Comparison of ENCODE assay signal across 7 mouse cellular contexts in the genomic region with DNA sequence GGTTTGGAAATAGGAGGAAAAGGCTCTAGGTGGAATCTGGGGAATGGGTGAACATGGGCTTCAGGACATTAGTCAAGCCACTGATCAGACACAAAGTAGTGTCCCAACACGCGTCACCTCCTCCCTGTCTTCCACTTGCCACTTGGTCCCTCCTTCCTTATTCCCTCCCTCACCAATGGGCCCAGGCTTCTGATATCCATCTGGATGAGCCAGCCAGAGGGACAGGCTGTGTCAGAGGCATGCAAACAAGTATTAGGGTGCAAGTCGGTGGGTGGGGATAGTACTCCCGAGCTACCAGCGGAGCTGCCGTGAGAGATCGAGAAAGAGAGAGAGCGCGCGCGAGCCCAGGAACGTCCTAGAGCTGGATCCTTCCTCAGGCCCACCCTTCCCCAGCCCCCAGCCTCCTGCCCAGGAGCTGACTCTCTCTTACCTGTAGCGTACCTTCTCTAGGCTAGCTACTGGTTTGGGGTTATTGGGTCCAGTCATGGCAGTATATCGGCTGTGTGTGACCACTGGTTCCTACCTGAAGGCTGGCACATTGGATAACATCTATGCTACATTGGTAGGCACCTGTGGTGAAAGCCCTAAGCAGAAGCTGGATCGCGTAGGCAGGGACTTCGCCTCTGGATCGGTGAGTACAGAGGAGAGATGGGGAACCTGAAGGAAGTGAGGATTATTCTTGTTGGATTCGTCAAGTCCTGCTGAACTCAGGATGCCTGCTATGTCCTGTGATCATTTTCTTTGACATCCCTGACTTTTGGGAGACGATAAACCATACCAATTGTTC. TPM values are rescaled to one million over a fixed set of nuclear protein-coding genes. Genes with fewer than 3 reads are reported as not detected.
DNase-seq lines count a peak whose midpoint lies in the region; ATAC-seq lines count a peak whose summit lies in the region.

No protein-coding gene starts in this region.

- DNase-seq in lung, postnatal 36 days, result no peak
- DNase-seq in cerebellum, adult 11-12 months, result peak; percentile 77
- peak; percentile 46 for DNase-seq in liver, embryonic 11.5 days (ENCODE audit: low spot score)
- DNase-seq in layer of hippocampus, postnatal 25 days (ENCODE audit: extremely low spot score in 1 of 2, low spot score in 1 of 2), result no peak

- H3K9ac ChIP-seq in lung, embryonic 15.5 days, result peak overlapping the region; percentile 50
- peak overlapping the region; percentile 63 for H3K9ac ChIP-seq in forebrain, embryonic 12.5 days
- peak overlapping the region; percentile 38; the same call in 1 of the 2 replicates for H3K9ac ChIP-seq in liver, embryonic 11.5 days (ENCODE audit: low read depth, low read length)
- H3K9ac ChIP-seq in stomach, embryonic 14.5 days (replicated peaks; ENCODE audit: low read depth, low read length), result peak overlapping the region; percentile 19; the same call in 1 of the 2 replicates

- H3K27me3 ChIP-seq in lung, embryonic 15.5 days, result peaks cover 4% of the 10 kb centered on the region; the same call in 1 of the 2 replicates
- H3K27me3 ChIP-seq in forebrain, embryonic 12.5 days, result peaks cover 25% of the 10 kb centered on the region
- peaks cover 3% of the 10 kb centered on the region for H3K27me3 ChIP-seq in liver, embryonic 11.5 days (replicated peaks; ENCODE audit: control insufficient read depth, insufficient read depth, low read length)
- H3K27me3 ChIP-seq in stomach, embryonic 14.5 days (ENCODE audit: control insufficient read depth, insufficient read depth, low read length), result no peaks in the 10 kb centered on the region

- 9% methylated on average over 20 of the region's 20 CpGs for WGBS in lung, embryonic 15.5 days
- WGBS in forebrain, embryonic 12.5 days, result 10% methylated on average over 19 of the region's 20 CpGs
- 12% methylated on average over 20 of the region's 20 CpGs for WGBS in liver, embryonic 11.5 days
- WGBS in stomach, embryonic 14.5 days, result 12% methylated on average over 20 of the region's 20 CpGs

- H3K4me2 ChIP-seq in lung, embryonic 15.5 days, result peak overlapping the region; percentile 95
- H3K4me2 ChIP-seq in forebrain, embryonic 12.5 days, result peak overlapping the region; percentile 67
- peak overlapping the region; percentile 86 for H3K4me2 ChIP-seq in liver, embryonic 11.5 days
- H3K4me2 ChIP-seq in stomach, embryonic 14.5 days (replicated peaks; ENCODE audit: low read depth, low read length), result peak overlapping the region; percentile 79

- no peaks in the 10 kb centered on the region for H3K36me3 ChIP-seq in lung, embryonic 15.5 days
- H3K36me3 ChIP-seq in forebrain, embryonic 12.5 days (replicated peaks), result no peaks in the 10 kb centered on the region
- H3K36me3 ChIP-seq in liver, embryonic 11.5 days (ENCODE audit: control insufficient read depth, insufficient read depth, low read length), result no peaks in the 10 kb centered on the region
- no peaks in the 10 kb centered on the region for H3K36me3 ChIP-seq in stomach, embryonic 14.5 days (ENCODE audit: control insufficient read depth, insufficient read depth, low read length)

- peak overlapping the region; percentile 52; the same call in 1 of the 2 replicates for H3K27ac ChIP-seq in lung, embryonic 15.5 days
- H3K27ac ChIP-seq in forebrain, embryonic 12.5 days, result no peak overlapping the region
- H3K27ac ChIP-seq in liver, embryonic 11.5 days (ENCODE audit: low read depth, low read length), result no peak overlapping the region
- no peak overlapping the region for H3K27ac ChIP-seq in stomach, embryonic 14.5 days (ENCODE audit: low read length)

- peaks cover 20% of the 10 kb centered on the region for H3K4me1 ChIP-seq in lung, embryonic 15.5 days
- H3K4me1 ChIP-seq in forebrain, embryonic 12.5 days, result peaks cover 26% of the 10 kb centered on the region
- H3K4me1 ChIP-seq in liver, embryonic 11.5 days (replicated peaks; ENCODE audit: control insufficient read depth, insufficient read depth, low read length), result peaks cover 14% of the 10 kb centered on the region
- no peaks in the 10 kb centered on the region; the same call in 1 of the 2 replicates for H3K4me1 ChIP-seq in stomach, embryonic 14.5 days (ENCODE audit: control insufficient read depth, insufficient read depth, low read length)

- H3K9me3 ChIP-seq in lung, embryonic 15.5 days, result no peaks in the 10 kb centered on the region
- H3K9me3 ChIP-seq in forebrain, embryonic 12.5 days, result no peaks in the 10 kb centered on the region
- H3K9me3 ChIP-seq in liver, embryonic 11.5 days (ENCODE audit: control insufficient read depth, low read length), result no peaks in the 10 kb centered on the region
- no peaks in the 10 kb centered on the region for H3K9me3 ChIP-seq in stomach, embryonic 14.5 days (ENCODE audit: control insufficient read depth, low read depth, low read length)

- H3K4me3 ChIP-seq in lung, embryonic 15.5 days, result peak overlapping the region; percentile 67
- peak overlapping the region; percentile 59 for H3K4me3 ChIP-seq in forebrain, embryonic 12.5 days (replicated peaks)
- H3K4me3 ChIP-seq in liver, embryonic 11.5 days (ENCODE audit: low read depth, low read length), result peak overlapping the region; percentile 65
- H3K4me3 ChIP-seq in stomach, embryonic 14.5 days (ENCODE audit: low read depth, low read length), result peak overlapping the region; percentile 48

- no peak for ATAC-seq in lung, embryonic 15.5 days (ENCODE audit: borderline replicate concordance, extremely low read depth, low FRiP score, low TSS enrichment)
- no peak for ATAC-seq in forebrain, embryonic 12.5 days (ENCODE audit: low FRiP score)
- ATAC-seq in liver, embryonic 11.5 days (replicated peaks; ENCODE audit: low FRiP score), result no peak
- no peak for ATAC-seq in stomach, embryonic 14.5 days (ENCODE audit: insufficient number of reproducible peaks, insufficient read depth, low FRiP score, low read depth)

RNA-seq across cellular contexts. Expression of gene Aloxe3, which starts 0.4 kb away (rescaled TPM):
- 0.16 and 0.53 TPM in 2 replicates for polyA plus RNA-seq in lung, embryonic 15.5 days (2015; fragmentation: Nextera tagmentation; extraction: Ambion mirVana)
- 0.19 and 0.55 TPM in 2 replicates for polyA plus RNA-seq in forebrain, embryonic 12.5 days (2016; fragmentation: Nextera tagmentation; extraction: Ambion mirVana)
- polyA plus RNA-seq in liver, embryonic 11.5 days (2014; fragmentation: Nextera tagmentation; extraction: Ambion mirVana), result 0.48 TPM in 1 of 2 replicates, not detected in the other
- polyA plus RNA-seq in stomach, embryonic 14.5 days (2014; fragmentation: Nextera tagmentation; extraction: Ambion mirVana), result 0.29 and 0.49 TPM in 2 replicates
- total RNA-seq in layer of hippocampus, postnatal 25 days (2021), result 1 to 10 TPM; 5.2 to 6.8 TPM

RNA-seq across cellular contexts. Expression of gene 9130213A22Rik, which starts 3.7 kb away (rescaled TPM):
- 0.36 and 0.57 TPM in 2 replicates for polyA plus RNA-seq in lung, embryonic 15.5 days (2015; fragmentation: Nextera tagmentation; extraction: Ambion mirVana)
- polyA plus RNA-seq in forebrain, embryonic 12.5 days (2016; fragmentation: Nextera tagmentation; extraction: Ambion mirVana), result 0.11 TPM in 1 of 2 replicates, not detected in the other
- polyA plus RNA-seq in liver, embryonic 11.5 days (2014; fragmentation: Nextera tagmentation; extraction: Ambion mirVana), result 0.10 and 0.22 TPM in 2 replicates
- 0.29 and 0.36 TPM in 2 replicates for polyA plus RNA-seq in stomach, embryonic 14.5 days (2014; fragmentation: Nextera tagmentation; extraction: Ambion mirVana)
- total RNA-seq in layer of hippocampus, postnatal 25 days (2021), result under 1 TPM; 0.68 to 0.89 TPM

RNA-seq across cellular contexts. Expression of gene Hes7, which starts 5.9 kb away (rescaled TPM):
- 0.52 and 0.60 TPM in 2 replicates for polyA plus RNA-seq in lung, embryonic 15.5 days (2015; fragmentation: Nextera tagmentation; extraction: Ambion mirVana)
- polyA plus RNA-seq in forebrain, embryonic 12.5 days (2016; fragmentation: Nextera tagmentation; extraction: Ambion mirVana), result 0.31 and 0.43 TPM in 2 replicates
- polyA plus RNA-seq in liver, embryonic 11.5 days (2014; fragmentation: Nextera tagmentation; extraction: Ambion mirVana), result 0.55 and 0.59 TPM in 2 replicates
- polyA plus RNA-seq in stomach, embryonic 14.5 days (2014; fragmentation: Nextera tagmentation; extraction: Ambion mirVana), result 0.39 and 0.54 TPM in 2 replicates
- under 1 TPM; 0.80 to 0.96 TPM for total RNA-seq in layer of hippocampus, postnatal 25 days (2021)

RNA-seq across cellular contexts. Expression of gene Alox12b, which starts 30.7 kb away (rescaled TPM):
- polyA plus RNA-seq in lung, embryonic 15.5 days (2015; fragmentation: Nextera tagmentation; extraction: Ambion mirVana), result not detected in 2 replicates
- not detected in 2 replicates for polyA plus RNA-seq in forebrain, embryonic 12.5 days (2016; fragmentation: Nextera tagmentation; extraction: Ambion mirVana)
- not detected in 2 replicates for polyA plus RNA-seq in liver, embryonic 11.5 days (2014; fragmentation: Nextera tagmentation; extraction: Ambion mirVana)
- polyA plus RNA-seq in stomach, embryonic 14.5 days (2014; fragmentation: Nextera tagmentation; extraction: Ambion mirVana), result not detected in 2 replicates
- 1 to 10 TPM; 4.0 to 7.2 TPM for total RNA-seq in layer of hippocampus, postnatal 25 days (2021)

RNA-seq across cellular contexts. Expression of gene Per1, which starts 31.1 kb away (rescaled TPM):
- 21.7 and 24.0 TPM in 2 replicates for polyA plus RNA-seq in lung, embryonic 15.5 days (2015; fragmentation: Nextera tagmentation; extraction: Ambion mirVana)
- polyA plus RNA-seq in forebrain, embryonic 12.5 days (2016; fragmentation: Nextera tagmentation; extraction: Ambion mirVana), result 7.8 and 12.3 TPM in 2 replicates
- polyA plus RNA-seq in liver, embryonic 11.5 days (2014; fragmentation: Nextera tagmentation; extraction: Ambion mirVana), result 6.2 and 6.6 TPM in 2 replicates
- 10.5 and 15.1 TPM in 2 replicates for polyA plus RNA-seq in stomach, embryonic 14.5 days (2014; fragmentation: Nextera tagmentation; extraction: Ambion mirVana)
- 10 to 100 TPM; 70.1 to 89.0 TPM for total RNA-seq in layer of hippocampus, postnatal 25 days (2021)

Comparison
In these comparisons a context has a peak if more than half of its experiments do, and no peak if none do; other contexts are left out.
1. DNase-seq: peak in cerebellum, adult 11-12 months (single experiment) and liver, embryonic 11.5 days (single experiment); none in lung, postnatal 36 days (single experiment) and layer of hippocampus, postnatal 25 days (0 of 2).
2. Peak in every context shown above with its lines, with median percentiles within 50 percentile points of each other: H3K4me2 ChIP-seq, H3K4me3 ChIP-seq and H3K9ac ChIP-seq.